Comparison of ENCODE assay signal across 19 mouse cellular contexts in genomic region chr2:73435847-73436246, GRCm38 (mm10).
"Had no signal": no experiment of that assay in that cellular context is flagged by ENCODE, and none has a peak within 500 bp of the region (broad histone marks: within the 10 kb centered on the region; RNA-seq: fewer than 3 reads in every experiment).

No protein-coding gene starts in this region.

- H3K27ac ChIP-seq: lung, embryonic 15.5 days; midbrain, embryonic 10.5 days; midbrain, embryonic 12.5 days; neural tube, embryonic 13.5 days; neural tube, embryonic 15.5 days had no signal

- H3K27me3 ChIP-seq: lung, embryonic 15.5 days; midbrain, embryonic 12.5 days; neural tube, embryonic 13.5 days; neural tube, embryonic 15.5 days had no signal

- DNase-seq: liver, postnatal 0 days; lung, adult 2 months; lung, postnatal 4 days; midbrain, embryonic 14.5 days; retina, postnatal 1 day; right cerebral cortex, adult 18-20 months; right cerebral cortex, postnatal 25 days; right cerebral cortex, postnatal 4 days; spleen, adult 18-20 months; thymus, adult 18-20 months; thymus, postnatal 14 days; thymus, postnatal 36 days had no signal

- H3K9me3 ChIP-seq: lung, embryonic 15.5 days; midbrain, embryonic 10.5 days; midbrain, embryonic 12.5 days; neural tube, embryonic 13.5 days; neural tube, embryonic 15.5 days had no signal

- ATAC-seq: liver, postnatal 0 days; midbrain, embryonic 16.5 days had no signal

- H3K4me3 ChIP-seq: lung, embryonic 15.5 days; midbrain, embryonic 10.5 days; midbrain, embryonic 12.5 days; myocyte; neural tube, embryonic 13.5 days; neural tube, embryonic 15.5 days had no signal

- H3K36me3 ChIP-seq: neural tube, embryonic 15.5 days had no signal
